Mouse (Mus musculus): ENCODE data around the gene Dtymk. TPM values are rescaled to one million over a fixed set of nuclear protein-coding genes. Genes with fewer than 3 reads are reported as not detected.

Dtymk gene
- polyA plus RNA-seq, 1 experiment from 2014 or later, result 282 TPM

DNA sequence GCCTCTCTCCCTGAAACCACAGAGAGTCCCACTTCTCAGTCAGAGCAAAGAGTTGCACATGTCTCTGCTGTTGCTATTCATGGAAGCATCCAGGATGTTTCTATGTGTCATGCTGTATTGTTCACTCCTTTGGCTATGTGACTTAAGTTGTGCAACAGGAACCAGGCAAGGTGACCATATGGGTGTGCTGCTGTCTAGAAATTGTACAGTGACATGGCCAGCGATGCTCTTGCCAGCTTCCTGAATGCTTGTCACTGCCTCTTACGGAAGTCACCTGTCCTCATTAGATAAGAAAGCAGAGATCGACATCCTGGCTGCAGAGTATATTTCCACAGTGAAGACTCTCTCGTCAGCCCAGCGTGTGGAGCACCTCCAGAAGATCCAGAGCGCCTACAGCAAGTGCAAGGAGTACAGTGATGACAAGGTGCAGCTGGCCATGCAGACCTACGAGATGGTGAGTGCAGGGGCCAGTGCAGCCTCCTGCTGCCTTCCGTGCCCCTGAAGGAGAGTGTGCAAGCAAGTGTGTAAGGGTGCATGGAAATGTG lies 9.8 kb upstream of the Dtymk start:
- ATAC-seq (replicated peaks; ENCODE audit: low FRiP score) (no peak), DNase-seq (ENCODE audit: low spot score) (no peak)
- 92% methylated on average over 8 of the region's 8 CpGs for WGBS
- Histone ChIP-seq H3K27ac (ENCODE audit: low read depth, low read length) (no peak overlapping the region), H3K4me3 (ENCODE audit: low read depth, low read length) (no peak overlapping the region), H3K9me3 (ENCODE audit: control insufficient read depth, low read length) (no peaks in the 10 kb centered on the region), H3K9ac (ENCODE audit: low read length) (no peak overlapping the region), H3K4me1 (replicated peaks; ENCODE audit: control insufficient read depth, insufficient read depth, low read length) (no peaks in the 10 kb centered on the region), H3K4me2 (ENCODE audit: low read depth, low read length, severe bottlenecking) (no peak overlapping the region), H3K27me3 (ENCODE audit: control insufficient read depth, insufficient read depth, low read length) (no peaks in the 10 kb centered on the region), H3K36me3 (ENCODE audit: control insufficient read depth, insufficient read depth, low read length) (peaks cover 13% of the 10 kb centered on the region)

DNA sequence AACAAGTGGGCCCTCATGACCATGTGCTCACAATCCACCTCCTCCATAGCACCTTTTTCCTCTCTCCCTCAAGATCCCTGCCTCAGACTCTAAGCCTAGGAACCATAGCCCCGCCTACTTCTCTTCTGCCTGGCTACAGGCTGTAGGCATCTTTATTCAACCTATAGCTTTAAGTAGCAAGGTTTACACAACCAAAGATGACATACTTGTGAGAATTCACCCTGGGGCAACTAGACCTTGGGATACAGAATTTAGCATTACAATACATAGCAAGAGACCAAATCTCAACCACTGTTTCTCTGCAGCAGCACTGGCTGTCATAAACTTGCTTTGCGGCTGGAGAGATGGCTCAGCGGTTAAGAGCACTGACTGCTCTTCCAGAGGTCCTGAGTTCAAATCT lies 8.3 kb upstream of the Dtymk start:
- Histone ChIP-seq H3K4me2 (ENCODE audit: low read depth, low read length, severe bottlenecking) (no peak overlapping the region), H3K9me3 (ENCODE audit: control insufficient read depth, low read length) (no peaks in the 10 kb centered on the region), H3K4me1 (replicated peaks; ENCODE audit: control insufficient read depth, insufficient read depth, low read length) (peaks cover 2% of the 10 kb centered on the region; the same call in 1 of the 2 replicates), H3K36me3 (ENCODE audit: control insufficient read depth, insufficient read depth, low read length) (peaks cover 10% of the 10 kb centered on the region), H3K27ac (ENCODE audit: low read depth, low read length) (no peak overlapping the region), H3K4me3 (ENCODE audit: low read depth, low read length) (no peak overlapping the region), H3K9ac (ENCODE audit: low read length) (no peak overlapping the region), H3K27me3 (ENCODE audit: control insufficient read depth, insufficient read depth, low read length) (no peaks in the 10 kb centered on the region)
- WGBS, result 98% methylated on average over 3 of the region's 3 CpGs
- DNase-seq (ENCODE audit: low spot score), result no peak
- ATAC-seq (replicated peaks; ENCODE audit: low FRiP score), result no peak

DNA sequence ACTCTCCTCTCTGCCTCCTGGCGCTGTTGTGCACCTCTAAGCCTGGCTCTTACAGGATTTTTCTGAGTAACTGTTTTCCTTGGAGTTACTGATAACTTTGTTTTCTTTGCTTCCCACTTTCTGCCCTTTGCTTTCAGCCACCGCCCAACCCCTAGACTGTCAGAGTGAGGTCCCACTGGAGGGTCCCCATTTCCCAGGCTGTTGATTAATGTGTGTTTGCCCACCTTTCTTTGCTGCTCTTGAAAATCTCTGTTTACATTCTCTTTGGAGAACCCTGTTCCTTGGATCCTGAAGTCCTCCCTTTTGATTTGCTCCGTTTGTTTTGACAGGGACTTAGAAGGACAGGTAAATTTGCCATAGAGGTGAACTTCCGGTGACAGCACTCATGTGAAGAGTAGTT lies 7.1 kb upstream of the Dtymk start:
- no peaks in the 10 kb centered on the region for H3K9me3 ChIP-seq (ENCODE audit: control insufficient read depth, low read length)
- no peak for DNase-seq (ENCODE audit: low spot score)

DNA sequence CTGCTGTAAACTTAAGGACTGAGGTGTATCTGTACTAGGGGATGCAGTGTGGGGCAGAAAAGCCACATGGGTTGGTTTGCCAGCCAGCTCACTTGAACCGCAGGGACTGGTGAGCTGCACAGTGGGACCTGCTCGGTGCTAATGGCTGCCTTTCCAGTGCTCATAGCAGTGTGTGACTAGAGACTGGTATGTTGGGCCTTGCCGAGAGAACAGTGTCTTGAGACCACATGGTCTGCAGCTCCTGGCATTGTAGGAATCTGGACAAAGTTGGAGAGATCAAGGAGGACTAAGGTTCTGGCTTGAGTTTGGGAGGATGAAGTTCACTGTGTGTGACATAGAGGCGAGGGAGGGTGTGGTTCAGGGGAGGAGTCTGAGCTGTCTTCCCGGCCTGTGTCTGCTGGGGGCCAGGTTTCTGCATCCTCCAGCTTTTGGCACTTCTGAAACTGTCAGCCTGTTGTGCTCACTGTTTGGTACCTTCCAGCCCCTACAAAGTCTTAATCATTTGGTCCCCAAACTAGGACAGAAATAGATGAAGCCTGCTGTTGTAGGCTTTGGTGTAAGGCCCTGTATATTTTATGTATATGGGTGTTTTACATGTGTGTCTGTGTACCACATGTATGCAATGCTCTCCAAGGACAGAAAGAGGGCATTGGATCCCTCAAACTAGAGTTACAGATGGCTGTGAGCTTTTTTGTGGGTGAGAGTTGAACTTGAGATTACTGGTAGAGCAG lies 3.7 kb upstream of the Dtymk start:
- no peaks in the 10 kb centered on the region for H3K27me3 ChIP-seq (ENCODE audit: control insufficient read depth, insufficient read depth, low read length)
- peaks cover 6% of the 10 kb centered on the region for H3K36me3 ChIP-seq (ENCODE audit: control insufficient read depth, insufficient read depth, low read length)
- no peak overlapping the region for H3K4me3 ChIP-seq (ENCODE audit: low read depth, low read length)
- no peak overlapping the region for H3K9ac ChIP-seq (ENCODE audit: low read length)
- DNase-seq (ENCODE audit: low spot score) (no peak), ATAC-seq (replicated peaks; ENCODE audit: low FRiP score) (no peak)
- H3K9me3 ChIP-seq (ENCODE audit: control insufficient read depth, low read length), result no peaks in the 10 kb centered on the region
- peaks cover 12% of the 10 kb centered on the region for H3K4me1 ChIP-seq (replicated peaks; ENCODE audit: control insufficient read depth, insufficient read depth, low read length)
- no peak overlapping the region for H3K27ac ChIP-seq (ENCODE audit: low read depth, low read length)
- 78% methylated on average over 5 of the region's 5 CpGs for WGBS
- no peak overlapping the region for H3K4me2 ChIP-seq (ENCODE audit: low read depth, low read length, severe bottlenecking)

More for the DNA sequence above, 7.1 kb upstream of the Dtymk start:
- no peak overlapping the region for H3K27ac ChIP-seq (ENCODE audit: low read depth, low read length)
- H3K36me3 ChIP-seq (ENCODE audit: control insufficient read depth, insufficient read depth, low read length), result peaks cover 10% of the 10 kb centered on the region
- peaks cover 6% of the 10 kb centered on the region for H3K4me1 ChIP-seq (replicated peaks; ENCODE audit: control insufficient read depth, insufficient read depth, low read length)
- H3K4me3 ChIP-seq (ENCODE audit: low read depth, low read length), result no peak overlapping the region
- WGBS, result 97% methylated on average over 4 of the region's 4 CpGs
- no peak overlapping the region for H3K4me2 ChIP-seq (ENCODE audit: low read depth, low read length, severe bottlenecking)
- H3K9ac ChIP-seq (ENCODE audit: low read length), result no peak overlapping the region
- H3K27me3 ChIP-seq (ENCODE audit: control insufficient read depth, insufficient read depth, low read length), result no peaks in the 10 kb centered on the region
- ATAC-seq (replicated peaks; ENCODE audit: low FRiP score), result no peak

DNA sequence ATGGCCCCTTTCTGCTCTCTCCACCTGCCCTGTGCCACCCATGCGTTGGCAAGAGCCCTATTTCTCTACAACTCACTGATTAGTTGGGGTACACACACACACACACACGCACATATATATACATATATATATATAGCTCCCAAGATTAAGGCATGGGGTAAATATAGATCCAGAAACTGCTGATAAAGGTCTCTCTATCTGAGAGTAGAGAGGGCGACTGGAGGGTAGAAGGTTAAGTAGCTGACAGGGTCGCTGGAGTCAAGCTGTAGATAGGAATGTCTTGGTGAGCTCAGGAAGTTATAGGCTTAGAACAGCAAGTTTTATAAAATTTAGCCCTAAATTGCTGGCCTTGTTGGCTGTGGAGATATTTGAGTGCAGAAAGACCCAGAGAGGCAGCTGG lies 3.1 kb upstream of the Dtymk start:
- H3K4me1 ChIP-seq (replicated peaks; ENCODE audit: control insufficient read depth, insufficient read depth, low read length), result peaks cover 12% of the 10 kb centered on the region
- H3K27me3 ChIP-seq (ENCODE audit: control insufficient read depth, insufficient read depth, low read length), result no peaks in the 10 kb centered on the region
- peak overlapping the region; percentile 74 for H3K4me3 ChIP-seq (ENCODE audit: low read depth, low read length)
- 82% methylated on average over 4 of the region's 4 CpGs for WGBS
- H3K9me3 ChIP-seq (ENCODE audit: control insufficient read depth, low read length), result no peaks in the 10 kb centered on the region
- DNase-seq (ENCODE audit: low spot score) (no peak), ATAC-seq (replicated peaks; ENCODE audit: low FRiP score) (no peak)
- no peak overlapping the region for H3K27ac ChIP-seq (ENCODE audit: low read depth, low read length)
- peak overlapping the region; percentile 65 for H3K4me2 ChIP-seq (ENCODE audit: low read depth, low read length, severe bottlenecking)
- H3K9ac ChIP-seq (ENCODE audit: low read length), result no peak overlapping the region
- H3K36me3 ChIP-seq (ENCODE audit: control insufficient read depth, insufficient read depth, low read length), result peaks cover 6% of the 10 kb centered on the region

DNA sequence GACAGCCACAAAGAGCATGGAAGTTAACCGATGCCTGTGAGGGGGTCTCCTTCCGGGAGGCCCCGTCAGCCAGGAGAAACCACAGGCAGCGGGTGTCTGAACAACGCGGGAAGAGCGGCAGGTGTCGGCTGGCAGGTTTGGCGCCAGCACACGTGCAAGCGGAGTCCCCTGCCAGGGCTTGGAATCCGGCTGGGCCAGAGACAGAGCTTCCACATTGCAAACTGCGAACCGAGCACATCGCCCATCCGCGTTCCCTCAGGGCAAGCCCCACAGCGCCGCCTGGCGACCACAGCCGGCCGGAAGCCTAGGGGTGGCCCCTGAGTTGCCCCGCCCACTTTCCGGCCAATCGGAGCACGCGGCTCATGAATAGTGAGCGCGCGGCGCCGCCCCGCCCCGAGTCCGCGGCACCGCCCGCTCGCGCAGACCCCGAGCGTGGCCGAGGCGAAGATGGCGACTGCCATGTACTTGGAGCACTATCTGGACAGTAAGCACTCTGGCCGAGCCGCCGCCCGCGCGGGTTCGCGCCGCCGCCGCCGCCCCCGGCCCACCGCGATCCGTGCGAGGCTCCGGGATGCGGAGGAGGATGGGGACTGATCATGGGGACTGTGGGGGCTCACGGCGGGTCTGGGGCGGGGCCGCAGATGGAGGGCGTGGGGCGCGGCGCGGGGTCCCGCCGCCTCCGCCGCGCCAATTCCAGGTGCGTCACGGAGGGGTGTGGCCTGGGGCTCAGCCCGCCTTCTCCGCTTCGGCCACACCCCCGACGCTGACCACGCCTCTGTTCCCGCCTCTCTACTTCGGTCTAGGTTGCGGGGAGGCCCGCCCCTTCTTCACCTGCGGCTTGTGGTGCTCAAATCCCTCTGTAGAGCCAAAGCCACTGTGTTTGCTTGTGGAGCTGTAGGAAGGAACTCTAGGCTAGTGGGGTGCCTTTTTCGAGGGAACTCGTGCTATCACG lies 2.1 kb upstream of the Dtymk start, which contains the start of gene Ing5:
TSS of gene Ing5 (plus strand) at position 410 of the 952 bp plus-strand sequence.
- DNase-seq (ENCODE audit: low spot score), result peak; percentile 100
- H3K36me3 ChIP-seq (ENCODE audit: control insufficient read depth, insufficient read depth, low read length), result peaks cover 5% of the 10 kb centered on the region
- H3K9ac ChIP-seq (ENCODE audit: low read length), result peak within 1 kb of the TSS; percentile 86
- H3K4me1 ChIP-seq (replicated peaks; ENCODE audit: control insufficient read depth, insufficient read depth, low read length), result peaks cover 12% of the 10 kb centered on the region
- peak within 1 kb of the TSS; percentile 65 for H3K4me2 ChIP-seq (ENCODE audit: low read depth, low read length, severe bottlenecking)
- peak within 1 kb of the TSS; percentile 74 for H3K4me3 ChIP-seq (ENCODE audit: low read depth, low read length)
- peak within 1 kb of the TSS; percentile 94 for H3K27ac ChIP-seq (ENCODE audit: low read depth, low read length)
- ATAC-seq (replicated peaks; ENCODE audit: low FRiP score), result peak; percentile 92
- WGBS, result under 1% methylated on average over 73 of the region's 94 CpGs
- no peaks in the 10 kb centered on the region for H3K9me3 ChIP-seq (ENCODE audit: control insufficient read depth, low read length)
- no peaks in the 10 kb centered on the region for H3K27me3 ChIP-seq (ENCODE audit: control insufficient read depth, insufficient read depth, low read length)

DNA sequence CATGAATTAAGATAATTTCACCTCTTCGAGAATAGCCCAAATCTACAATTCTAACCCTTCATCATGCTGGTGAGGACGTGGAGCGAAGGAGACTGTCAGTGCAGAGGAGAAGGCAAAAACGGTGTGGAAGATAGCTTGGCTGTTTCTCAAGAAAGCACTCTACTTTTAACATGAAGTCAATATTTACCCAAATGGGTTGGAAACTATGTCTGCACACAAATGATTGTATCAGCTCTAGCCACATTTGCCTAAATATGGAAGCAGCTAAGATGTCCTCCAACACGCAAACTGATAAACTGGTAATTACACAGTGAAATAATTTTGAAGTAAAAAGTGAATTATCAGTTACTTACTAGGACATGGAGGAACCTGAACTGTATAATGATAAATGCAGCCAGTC lies 1.0 kb upstream of the Dtymk start:
- WGBS, result 89% methylated on average over 5 of the region's 5 CpGs
- DNase-seq (ENCODE audit: low spot score), result no peak
- Histone ChIP-seq H3K9ac (ENCODE audit: low read length) (no peak overlapping the region), H3K4me2 (ENCODE audit: low read depth, low read length, severe bottlenecking) (peak overlapping the region; percentile 65; the same call in 1 of the 2 replicates), H3K4me1 (replicated peaks; ENCODE audit: control insufficient read depth, insufficient read depth, low read length) (peaks cover 12% of the 10 kb centered on the region), H3K27ac (ENCODE audit: low read depth, low read length) (no peak overlapping the region), H3K4me3 (ENCODE audit: low read depth, low read length) (no peak overlapping the region; the same call in 1 of the 2 replicates), H3K27me3 (ENCODE audit: control insufficient read depth, insufficient read depth, low read length) (no peaks in the 10 kb centered on the region), H3K9me3 (ENCODE audit: control insufficient read depth, low read length) (no peaks in the 10 kb centered on the region), H3K36me3 (ENCODE audit: control insufficient read depth, insufficient read depth, low read length) (peaks cover 6% of the 10 kb centered on the region; the same call in 1 of the 2 replicates)
- no peak for ATAC-seq (replicated peaks; ENCODE audit: low FRiP score)

DNA sequence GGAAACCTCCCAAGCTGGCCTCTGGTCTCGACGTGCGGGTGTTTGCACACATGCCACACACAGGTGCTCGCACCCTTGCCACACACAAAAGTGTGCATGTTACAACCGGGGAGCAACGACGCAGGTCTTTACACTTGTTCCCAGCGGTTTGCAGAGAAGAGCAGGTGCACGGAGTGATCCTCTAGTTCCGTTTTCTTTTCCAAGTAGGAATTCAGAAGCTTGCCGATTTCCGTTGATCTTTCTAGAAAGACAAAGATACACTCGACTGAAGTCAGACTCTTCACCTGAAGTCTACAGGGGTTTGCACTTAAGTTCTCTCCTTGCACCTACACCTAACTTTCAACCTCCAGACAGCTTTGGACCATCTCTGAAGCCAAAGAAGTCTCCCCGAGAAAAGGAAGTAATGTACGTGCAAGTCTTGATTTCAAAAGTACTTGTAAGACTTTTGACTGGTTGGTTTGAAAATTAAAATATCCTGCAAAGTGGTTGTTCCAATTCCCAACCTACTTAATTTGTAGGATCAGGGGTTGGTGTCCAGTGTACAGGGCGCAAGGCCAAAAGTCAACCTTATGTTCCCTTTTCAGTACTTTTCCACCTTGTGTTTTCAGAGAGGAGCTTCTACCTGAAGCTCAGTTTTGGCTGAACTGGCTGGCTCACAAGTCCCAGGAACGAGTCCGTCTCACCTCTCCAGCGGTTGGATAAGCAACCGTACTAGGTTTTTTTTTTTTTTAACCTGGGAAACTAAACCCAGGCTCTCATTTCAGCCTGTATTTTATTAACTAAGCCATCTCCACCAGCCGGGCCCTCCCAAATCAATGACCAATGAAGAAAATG lies 847 bp downstream of the Dtymk start:
- Histone ChIP-seq H3K4me2 (ENCODE audit: low read depth, low read length, severe bottlenecking) (peak overlapping the region; percentile 73), H3K36me3 (ENCODE audit: control insufficient read depth, insufficient read depth, low read length) (peaks cover 3% of the 10 kb centered on the region; the same call in 1 of the 2 replicates), H3K27me3 (ENCODE audit: control insufficient read depth, insufficient read depth, low read length) (no peaks in the 10 kb centered on the region), H3K9ac (ENCODE audit: low read length) (peak overlapping the region; percentile 83), H3K4me1 (replicated peaks; ENCODE audit: control insufficient read depth, insufficient read depth, low read length) (peaks cover 12% of the 10 kb centered on the region), H3K4me3 (ENCODE audit: low read depth, low read length) (peak overlapping the region; percentile 65), H3K9me3 (ENCODE audit: control insufficient read depth, low read length) (no peaks in the 10 kb centered on the region), H3K27ac (ENCODE audit: low read depth, low read length) (peak overlapping the region; percentile 72; the same call in 1 of the 2 replicates)
- 77% methylated on average over 21 of the region's 21 CpGs for WGBS
- DNase-seq (ENCODE audit: low spot score) (no peak), ATAC-seq (replicated peaks; ENCODE audit: low FRiP score) (no peak)

All from forebrain, embryonic 11.5 days (tissue).